Mouse (Mus musculus) NIH3T3 (cell line): ENCODE measurements around the gene Zcrb1.
"Not testable (repeated sequence)": the region's sequence is repeated elsewhere in the genome, so short reads cannot be mapped to it uniquely, and the experiment has no call there.

ENCODE experiments used
- DNase-seq: peaks from one replicate; pipeline ENCODE4 v3.0.0-alpha.2; 2012; ENCODE audit warnings: low read depth

Gene Zcrb1

DNA sequence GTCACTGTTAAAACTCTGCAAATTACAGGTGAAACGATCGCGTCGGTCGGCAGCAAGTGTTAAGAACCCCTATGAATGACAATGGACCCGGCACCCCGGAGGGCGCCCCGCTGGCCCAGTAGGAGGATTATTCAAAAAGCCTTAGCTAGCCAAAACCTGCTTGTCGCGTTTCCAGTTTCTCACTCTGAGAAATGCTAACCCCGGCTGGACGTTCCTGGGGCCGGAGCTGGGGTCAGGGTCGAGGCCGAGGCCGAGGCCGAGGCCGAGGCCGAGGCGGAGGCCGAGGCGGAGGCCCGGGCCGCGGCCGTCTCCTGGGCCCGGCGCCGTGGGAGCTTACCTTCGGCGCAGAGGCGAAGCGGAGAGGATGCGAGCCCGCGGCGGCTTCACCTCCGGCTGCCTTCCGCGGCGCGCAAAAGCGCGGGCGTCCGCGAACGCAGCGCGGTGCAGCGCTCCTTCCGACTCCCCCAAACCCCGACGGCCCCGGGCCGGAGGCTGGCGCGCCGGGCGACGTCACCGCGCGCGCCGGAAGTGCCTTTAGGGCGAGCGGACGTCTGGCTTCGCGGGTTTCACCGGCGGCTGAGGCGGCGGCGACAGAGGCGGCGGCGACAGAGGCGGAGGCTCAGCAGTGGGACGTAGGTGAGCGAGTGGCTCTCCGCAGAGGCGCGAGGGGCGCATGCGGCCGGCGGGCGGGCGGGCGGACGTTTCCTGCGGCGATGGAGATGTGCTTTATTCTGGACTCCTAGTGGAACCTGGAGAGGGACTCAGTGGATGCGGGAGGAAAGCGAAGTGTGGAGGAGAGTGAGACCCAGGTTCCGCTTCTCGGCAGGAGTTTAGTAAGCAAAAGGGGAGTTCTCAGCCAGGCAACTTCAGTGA, at the start of gene Zcrb1, which contains the start of gene Pphln1:
Gene Zcrb1 (minus strand): TSS at position 509 of the 873 bp plus-strand sequence.
Gene Pphln1 (plus strand): TSS at position 525 of the 873 bp plus-strand sequence.
- peak; percentile 92 for DNase-seq

DNA sequence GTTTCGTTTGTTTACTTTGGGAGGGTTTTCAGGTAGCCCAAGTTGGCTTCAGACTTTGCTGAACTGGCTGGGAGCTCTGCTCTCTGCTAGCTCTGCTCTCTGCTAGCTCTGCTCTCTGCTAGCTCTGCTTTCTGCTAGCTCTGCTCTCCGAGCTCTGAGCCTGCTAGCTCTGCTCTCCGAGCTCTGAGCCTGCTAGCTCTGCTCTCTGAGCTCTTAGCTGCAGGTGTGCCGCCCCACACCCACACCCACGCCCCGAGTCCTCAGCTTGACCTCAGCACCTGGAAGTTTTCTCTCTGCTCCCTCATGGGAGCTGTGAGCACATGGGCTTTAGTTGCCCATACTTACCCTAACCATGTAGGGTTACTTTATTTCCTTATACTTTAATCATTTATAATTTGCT, 45.5 kb upstream of the Zcrb1 start:
- DNase-seq, result no peak

DNA sequence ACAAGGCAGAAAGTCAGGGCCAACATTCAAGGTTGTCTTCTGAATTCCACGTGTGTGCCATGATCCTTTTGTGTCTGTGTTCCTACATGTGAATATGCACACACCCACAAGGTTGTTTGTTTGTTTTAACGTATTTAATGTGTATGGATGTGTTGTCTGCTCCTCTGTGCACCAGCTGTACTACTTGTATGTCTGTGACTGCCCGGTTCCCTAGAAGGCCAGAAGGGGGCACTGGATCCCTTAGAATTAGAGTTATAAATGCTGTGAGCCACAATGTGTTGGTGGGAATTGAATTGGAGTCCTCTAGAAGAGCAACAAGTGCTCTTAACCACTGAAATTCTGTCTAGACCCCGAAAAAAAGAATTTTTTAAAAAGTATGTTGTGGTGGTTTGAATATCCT, 44.1 kb upstream of the Zcrb1 start:
- peak; percentile 34 for DNase-seq

DNA sequence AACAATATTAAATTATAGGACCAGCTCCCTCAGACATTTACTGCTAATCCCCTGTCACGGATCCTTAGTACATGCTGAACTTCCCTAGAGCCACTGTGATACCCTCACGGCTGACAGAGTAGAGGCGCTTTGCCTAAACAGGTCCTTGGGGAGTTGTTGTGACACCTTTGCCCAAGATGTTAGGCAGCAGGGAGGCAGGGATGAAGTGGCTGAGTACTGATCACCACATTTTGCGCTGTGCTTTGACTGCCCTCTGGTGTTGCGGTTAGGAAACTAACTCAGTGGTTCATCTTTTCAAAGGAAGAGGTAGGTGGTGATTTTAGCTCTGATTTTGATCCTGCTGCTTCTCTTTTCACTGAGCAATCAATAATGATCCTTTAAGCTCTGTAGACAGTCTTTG, 40.5 kb upstream of the Zcrb1 start:
- DNase-seq, result peak; percentile 75

DNA sequence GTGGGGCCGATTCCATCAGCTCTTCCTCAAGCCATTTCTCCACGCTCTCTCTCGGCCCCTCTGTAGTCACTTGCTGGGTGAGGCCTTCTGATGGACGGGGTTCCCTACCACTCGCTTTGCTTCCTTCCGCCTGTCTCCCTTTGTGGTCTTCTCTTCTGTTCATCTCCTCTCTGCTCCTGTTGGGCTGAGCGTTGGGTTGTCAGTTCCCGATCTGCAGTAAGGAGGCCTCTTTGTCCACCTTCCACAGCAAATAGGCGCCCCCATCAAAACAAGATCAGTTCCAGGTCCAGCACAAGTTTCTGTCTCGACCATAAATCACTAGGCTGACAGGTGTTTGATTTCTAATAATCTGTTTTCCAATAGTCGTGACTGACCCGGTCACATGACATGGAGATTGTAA, 37.9 kb upstream of the Zcrb1 start:
- DNase-seq, result no peak

DNA sequence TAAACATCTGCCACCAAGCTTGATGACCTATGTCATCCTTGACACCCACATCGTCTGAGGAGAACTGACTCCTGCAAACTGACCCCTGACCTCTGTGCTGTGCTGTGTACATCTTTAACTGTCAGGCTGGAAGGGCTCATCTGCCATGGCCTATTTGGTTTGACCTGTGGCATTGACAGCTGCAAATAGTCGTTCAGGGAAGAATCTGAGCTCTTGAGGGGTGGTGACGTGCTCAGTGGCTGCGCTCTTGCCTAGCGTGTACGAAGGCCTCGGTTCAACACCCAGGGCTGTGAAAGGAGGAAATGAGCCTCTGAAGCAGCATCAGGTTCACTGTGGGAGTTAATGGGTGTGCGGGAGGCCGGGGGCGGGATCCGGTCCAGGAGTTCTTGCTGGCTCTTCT, 35.7 kb upstream of the Zcrb1 start:
- DNase-seq, result no peak

DNA sequence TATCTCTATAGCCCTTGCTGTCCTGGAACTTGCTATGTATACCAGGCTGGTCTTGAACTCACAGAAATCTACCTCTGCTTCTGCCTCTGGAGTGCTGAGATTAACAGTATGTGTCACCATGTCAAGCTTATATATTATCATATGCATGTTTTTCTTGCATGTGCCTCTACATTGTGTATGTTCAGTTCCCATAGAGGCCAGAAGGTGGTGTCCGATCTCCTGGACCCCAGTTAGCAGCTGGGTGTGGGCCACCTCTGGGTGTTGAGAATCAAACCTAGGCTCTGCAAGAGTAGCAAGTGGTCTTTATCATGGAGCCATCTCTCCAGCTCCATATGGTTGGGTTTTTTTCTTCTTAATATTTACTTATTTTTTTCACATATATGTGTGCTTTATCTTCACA, 24.4 kb upstream of the Zcrb1 start:
- peak; percentile 27 for DNase-seq

DNA sequence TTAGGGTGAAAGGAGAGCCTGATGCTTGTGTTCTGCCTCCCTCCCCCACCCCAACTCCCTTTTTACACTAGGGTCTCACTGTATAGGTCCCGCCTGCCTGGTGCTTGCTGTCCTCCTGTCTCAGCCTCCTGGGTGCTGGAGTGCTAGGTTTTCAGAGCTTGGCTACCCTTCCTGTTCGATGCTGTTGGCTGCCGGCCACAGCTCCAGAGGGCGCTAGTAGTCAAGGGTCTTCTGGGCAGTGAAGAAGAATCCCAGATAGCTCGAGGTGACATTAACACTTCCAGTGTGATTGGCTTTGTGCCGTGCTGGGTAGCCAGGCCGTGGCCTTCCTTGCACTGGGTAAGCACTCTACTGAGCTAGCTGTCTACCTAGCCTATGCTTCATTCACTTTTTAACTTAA, 22.5 kb upstream of the Zcrb1 start:
- DNase-seq, result no peak

DNA sequence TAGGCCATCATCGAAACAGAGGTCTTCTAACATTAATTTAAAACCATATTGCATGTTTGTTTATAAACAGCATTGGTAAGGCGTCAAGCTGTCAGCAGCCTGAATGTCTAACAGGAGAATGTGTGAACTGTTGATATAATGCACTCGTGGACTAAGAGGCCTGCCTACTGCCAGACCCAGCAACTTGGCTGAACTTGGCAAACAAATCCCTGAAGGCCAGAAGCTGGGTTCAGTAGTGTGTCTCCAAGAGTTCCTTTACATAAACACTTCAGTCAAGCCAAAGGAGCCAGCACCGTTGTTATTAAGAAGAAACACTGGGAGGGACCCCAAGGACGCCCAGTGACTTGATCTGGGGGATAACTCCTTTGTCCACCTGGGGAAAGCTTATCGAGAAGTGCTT, 18.2 kb upstream of the Zcrb1 start:
- no peak for DNase-seq

DNA sequence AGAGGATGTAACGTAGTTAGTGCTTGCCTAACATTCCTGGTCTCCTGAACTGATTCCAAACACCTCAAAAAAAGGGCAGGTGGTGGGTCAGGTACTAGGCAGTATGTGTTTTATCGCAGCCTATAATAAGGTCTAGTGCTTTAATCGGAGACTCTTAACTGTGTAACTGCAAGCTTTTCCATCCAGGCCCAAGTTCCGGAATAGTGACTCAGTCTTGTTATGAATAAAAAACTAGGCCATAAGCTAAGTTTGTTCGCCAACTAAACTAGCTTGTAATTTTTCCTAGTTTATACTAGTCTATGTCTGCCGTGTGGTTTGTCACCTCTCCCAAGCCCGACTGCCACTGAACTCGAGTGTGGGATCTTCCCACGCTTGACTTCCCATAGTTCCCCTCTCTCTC, 16.3 kb upstream of the Zcrb1 start:
- no peak for DNase-seq

DNA sequence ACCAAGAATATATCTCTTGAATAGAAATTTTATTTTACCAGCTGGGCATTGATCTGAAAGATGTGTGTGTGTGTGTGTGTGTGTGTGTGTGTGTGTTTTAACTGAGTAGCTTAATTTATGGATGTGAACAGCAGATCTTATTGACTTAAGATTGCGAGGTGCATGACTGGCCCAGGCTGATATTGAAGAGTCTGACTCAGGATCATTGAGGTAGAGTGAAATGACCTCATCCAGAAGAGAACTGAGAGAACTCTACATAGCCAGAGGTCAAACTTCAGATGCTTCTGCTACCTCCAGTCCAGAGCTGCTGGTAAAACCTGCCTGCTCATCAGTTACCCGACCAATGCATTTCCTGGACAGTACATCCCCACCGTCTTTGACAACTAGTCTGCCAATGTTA, 14.3 kb upstream of the Zcrb1 start:
- DNase-seq, result no peak

DNA sequence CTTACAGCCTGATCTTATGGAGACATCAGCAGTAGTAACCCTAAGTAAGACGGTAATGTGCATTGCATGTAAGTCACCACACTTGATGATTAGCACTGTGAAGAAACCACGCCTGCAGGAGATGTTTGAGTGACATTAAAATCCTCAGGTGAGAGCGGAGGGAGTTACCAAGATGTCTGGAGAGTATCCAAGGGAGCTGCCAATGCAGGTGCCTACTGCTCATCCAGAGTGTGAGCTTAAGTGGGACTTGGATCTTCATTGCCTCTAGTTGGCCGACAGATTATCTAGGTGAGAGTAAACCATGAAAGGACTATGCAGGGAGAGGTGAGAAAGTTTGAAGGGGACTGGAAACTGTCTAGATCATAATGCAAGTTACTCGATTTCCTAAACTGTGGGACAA, 8.4 kb upstream of the Zcrb1 start:
- DNase-seq, result no peak

DNA sequence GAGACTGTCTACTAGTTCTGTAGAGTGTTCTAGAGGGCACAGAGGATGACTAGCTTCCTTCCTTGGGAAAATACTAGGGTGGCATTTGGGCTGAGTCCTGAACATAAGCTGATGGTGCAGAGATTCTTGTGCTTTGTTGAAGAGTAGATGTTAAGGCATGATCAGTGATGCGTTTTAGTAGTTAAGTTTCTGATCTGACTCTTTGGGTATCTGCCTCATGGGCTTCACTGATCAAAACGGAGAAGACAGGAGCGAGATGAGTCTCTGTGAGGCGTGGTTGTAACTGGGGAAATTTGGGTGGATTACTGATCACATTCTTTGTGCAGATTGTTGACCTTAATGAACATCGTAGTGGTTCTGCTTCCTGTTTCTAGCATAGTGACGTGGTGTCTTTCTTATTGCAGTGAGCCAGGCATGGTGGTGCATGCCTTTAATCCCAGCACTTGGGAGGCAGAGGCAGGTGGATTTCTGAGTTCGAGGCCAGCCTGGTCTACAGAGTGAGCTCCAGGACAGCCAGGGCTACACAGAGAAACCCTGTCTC, 7.4 kb upstream of the Zcrb1 start:
- DNase-seq, result no peak

DNA sequence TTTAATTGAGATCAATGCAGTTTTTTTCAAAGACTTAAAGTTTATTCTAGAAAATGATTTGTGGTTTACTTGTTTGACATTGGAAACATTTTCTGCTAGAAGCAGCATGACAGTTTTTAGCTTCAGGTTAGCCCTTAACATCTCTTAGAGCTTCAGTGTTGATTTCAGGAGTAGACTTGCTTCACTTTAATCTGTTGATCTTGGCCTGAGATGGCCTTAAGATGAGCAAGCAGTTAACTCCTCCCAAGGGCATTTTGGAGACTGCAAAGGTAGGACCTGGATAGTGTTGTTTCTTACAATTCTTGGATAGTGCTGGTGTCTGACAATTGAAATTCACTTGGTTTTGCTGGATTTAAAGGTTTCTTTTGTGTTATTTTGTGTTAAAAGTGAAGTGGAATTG, 6.7 kb upstream of the Zcrb1 start:
- DNase-seq, result no peak

DNA sequence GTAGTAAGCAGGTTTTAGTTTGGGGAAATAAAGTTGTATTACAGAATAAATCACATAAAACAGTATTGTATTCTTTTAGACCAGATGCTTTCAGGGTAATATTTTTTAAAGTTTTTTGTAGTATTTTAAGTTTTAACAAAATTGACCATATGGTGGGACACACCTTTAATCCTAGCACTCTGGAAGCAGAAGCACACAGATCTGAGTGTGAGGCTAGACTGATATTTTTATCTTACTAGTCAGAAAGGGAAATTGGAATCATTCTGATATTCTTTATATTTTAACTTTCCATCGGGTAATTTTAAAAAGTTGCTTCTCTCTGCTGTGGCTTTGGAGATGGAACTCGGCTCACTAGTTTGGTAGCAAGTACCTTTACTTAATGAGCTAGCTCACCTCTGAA, 4.6 kb upstream of the Zcrb1 start:
- no peak for DNase-seq

DNA sequence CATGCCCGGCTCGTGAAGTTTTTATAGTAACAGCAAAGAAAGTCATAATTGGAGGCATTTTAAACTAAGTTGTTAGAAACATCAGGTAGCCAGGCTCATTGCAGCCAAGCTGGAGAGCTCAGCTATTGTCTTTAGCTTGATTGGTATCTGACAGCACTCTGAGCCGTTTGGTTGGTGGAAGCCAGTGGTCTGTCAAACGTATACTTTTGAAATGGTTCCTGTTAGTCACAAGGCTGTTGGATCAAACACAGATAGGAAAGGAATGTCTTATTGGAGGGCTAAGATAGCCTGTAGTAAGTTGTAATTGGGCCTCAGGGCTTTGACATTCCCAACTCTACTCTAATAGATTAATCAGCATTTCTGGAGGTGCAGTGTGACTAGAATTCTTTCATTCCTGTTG, 3.3 kb upstream of the Zcrb1 start:
- DNase-seq, result no peak

DNA sequence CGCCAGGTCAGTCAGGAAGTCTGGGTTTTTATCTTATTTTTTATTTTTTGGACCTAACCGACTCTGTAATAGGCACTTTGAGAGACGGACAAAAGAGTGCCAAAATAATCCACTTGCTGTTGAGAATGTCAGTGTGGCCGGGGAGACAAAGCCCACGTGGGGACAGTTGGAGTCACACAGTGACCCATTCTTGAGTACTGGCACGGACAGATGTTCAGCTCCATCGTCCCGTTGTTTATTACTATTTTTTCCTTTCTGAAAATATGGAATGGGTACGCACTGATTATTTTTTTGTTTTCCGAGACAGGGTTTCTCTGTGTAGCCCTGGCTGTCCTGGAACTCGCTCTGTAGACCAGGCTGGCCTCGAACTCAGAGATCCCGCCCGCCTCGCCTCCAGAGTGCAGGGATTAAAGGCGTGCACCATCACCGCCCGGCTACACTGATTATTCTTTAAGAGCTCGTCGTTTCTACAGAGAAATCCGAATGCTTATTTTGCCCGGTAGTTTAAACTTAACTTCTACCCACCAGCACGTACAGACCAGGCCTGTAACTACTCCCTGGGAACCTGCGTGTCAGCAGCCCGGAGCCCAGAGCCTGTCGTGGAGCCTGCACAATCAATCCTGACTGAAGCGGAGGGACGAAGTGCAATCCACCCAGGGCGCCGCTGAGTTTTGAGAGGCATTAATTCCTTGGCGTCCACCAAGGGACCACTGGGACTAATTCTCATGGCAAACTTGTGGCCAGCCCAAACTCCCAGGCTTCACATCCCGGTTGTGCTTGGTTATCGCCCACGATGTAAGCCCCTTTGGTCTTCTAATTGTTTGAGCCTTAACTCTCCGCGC, 786 bp upstream of the Zcrb1 start:
- peak; percentile 26 for DNase-seq

DNA sequence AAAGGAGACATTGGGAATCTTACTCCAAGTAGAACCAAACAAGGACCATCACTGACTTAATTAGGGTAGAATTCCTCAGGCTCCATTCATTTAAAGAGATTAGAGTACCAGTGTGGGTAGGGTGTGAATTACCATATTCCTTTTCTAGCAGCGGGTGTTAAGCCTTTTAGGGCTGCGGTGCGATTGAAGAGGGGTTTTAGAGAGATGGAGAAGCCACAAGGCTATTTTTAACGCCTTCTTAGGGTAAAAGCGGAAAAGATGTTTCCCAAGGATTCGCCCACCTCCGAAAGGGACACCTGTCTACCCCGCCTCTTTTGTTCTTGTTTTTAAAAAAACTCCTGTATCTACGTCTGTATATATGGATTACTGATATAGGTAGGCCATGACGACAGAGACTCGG, 865 bp downstream of the Zcrb1 start:
- DNase-seq, result peak; percentile 25

DNA sequence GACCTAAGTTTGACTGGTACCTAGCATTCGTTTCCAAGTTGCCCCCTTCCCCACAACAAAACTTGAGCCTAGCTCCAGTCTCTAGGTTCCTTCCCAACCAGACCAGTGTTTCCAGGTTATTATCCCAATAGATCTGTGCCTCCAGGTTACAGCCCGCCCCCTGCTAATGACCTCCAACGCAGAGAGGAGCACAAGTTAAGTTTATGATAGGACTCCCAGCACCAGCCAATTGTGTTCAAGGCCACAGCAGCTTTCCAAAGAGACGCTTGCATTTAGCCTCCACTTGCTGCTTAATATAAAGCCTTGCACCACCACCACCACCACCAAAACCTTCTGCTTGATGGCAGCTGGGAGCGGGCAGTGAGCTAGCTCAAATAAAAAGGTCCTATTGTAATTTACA, 16.8 kb downstream of the Zcrb1 start:
- DNase-seq, result no peak

DNA sequence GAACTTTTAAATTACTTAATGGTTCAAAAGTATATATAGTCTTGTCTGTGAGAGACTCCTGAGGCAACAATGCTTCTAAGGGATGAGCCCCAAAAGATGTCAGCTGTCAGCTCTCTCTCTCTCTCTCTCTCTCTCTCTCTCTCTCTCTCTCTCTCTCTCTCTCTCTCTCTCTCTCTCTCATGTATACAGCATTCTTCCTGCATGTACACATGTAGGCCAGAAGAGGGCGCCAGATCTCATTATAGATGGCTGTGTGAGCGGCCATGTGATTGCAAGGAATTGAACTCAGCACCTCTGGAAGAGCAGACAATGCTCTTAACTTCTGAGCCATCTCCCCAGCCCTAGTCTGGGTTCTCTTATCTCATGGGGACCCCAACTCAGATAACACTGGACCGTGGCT, 19.0 kb downstream of the Zcrb1 start:
- DNase-seq, result peak; percentile 56

DNA sequence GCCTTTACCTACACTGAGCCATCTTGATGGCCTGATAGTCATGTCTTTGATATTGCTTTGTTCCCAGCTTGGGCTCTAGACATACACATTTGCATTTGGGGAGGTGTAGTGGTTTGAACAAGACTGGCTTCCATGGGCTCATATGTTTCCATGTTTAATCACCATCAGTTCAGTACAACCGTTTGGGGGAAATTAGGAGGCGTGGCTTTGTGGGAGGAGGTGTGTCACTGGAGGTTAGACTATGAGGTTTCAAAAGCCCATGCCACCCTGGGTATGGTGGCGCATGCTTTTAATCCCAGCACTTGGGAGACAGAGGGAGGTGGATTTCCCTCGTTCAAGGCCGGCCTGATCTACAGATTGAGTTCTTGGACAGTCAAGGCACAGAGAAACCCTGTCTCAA, 22.4 kb downstream of the Zcrb1 start:
- DNase-seq, result no peak

DNA sequence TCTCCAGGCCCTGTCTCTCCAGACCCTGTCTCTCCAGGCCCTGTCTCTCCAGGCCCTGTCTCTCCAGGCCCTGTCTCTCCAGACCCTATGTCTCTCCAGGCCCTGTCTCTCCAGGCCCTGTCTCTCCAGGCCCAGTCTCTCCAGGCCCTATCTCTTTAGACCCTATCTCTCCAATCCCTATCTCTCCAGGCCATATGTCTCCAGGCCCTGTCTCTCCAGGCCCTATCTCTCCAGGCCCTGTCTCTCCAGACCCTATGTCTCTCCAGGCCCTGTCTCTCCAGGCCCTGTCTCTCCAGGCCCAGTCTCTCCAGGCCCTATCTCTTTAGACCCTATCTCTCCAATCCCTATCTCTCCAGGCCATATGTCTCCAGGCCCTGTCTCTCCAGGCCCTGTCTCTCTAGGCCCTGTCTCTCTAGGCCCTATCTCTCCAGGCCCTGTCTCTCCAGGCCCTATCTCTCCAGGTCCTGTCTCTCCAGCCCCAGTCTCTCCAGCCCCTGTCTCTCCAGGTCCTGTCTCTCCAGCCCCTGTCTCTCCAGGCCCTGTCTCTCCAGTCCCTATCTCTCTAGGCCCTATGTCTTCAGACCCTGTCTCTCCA, 25.5 kb downstream of the Zcrb1 start:
- DNase-seq, result not testable (repeated sequence)

DNA sequence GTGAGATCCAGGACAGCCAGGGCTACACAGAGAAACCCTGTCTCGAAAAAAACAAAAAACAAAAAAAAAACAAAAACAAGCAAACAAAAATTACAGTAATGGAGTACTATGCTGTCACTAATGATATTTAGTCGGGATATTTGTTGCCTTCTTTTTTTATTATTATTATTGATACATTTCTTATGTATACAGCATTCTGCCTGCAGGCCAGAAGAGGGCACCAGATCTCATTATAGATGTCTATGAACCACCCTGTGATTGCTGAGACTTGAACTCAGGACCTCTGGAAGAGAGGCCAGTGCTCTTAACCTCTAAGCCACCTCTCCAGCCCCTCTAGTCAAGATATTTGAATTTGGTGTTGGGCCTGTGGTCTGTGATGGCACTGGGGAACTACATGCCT, 26.3 kb downstream of the Zcrb1 start:
- DNase-seq, result no peak
